Mouse (Mus musculus) layer of hippocampus, postnatal 10 days (tissue): ENCODE results near the gene Gm10961. TPM values are rescaled to one million over a fixed set of nuclear protein-coding genes. Genes with fewer than 3 reads are reported as not detected.
A peak's percentile ranks its signal among the peaks of the same experiment; 100 is the strongest.
"Not testable (repeated sequence)": the region's sequence is repeated elsewhere in the genome, so short reads cannot be mapped to it uniquely, and the experiment has no call there.

Source experiments
- DNase-seq, 2 experiments: peaks; one replicate each; pipeline ENCODE4 v3.0.0; 2021; ENCODE audit warnings: low spot score in 2 of 2
- total RNA-seq, 2 experiments: library from RNA; stranded (reverse); gene quantifications; 2 replicates each; pipeline ENCODE4 v1.2.3; 2021

Gm10961 gene
- total RNA-seq, 2 experiments from 2014 or later, result not detected

DNA sequence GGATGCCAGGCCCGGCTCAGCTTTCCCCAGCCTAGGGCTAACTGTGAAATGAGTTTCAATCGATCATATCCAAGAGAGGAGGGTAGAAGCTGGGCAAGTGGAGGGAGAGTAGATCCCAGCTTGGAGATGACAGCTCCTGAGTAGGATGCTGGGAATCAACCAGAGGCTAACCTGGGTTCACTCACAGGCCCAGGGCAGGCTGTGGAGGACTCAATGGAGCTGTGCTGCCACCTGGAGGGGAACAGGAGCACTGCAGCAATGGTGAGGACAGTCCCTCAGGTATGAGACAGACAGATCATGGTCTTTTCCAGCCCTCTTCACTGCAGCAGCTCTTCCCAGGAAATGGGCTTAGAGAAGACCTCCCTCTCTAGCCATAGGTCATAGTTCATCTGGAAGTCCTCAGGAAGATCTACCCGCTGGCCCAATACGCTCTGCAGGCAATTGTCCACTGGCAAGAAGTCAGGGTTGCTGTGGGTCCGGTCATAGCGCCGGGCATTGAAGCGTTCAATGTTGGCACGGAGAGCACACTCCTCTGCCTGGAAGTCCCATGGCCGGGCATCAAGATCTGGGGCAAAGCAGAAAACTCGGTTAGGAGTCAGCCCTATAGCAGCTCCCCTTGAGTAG is 18.1 kb upstream of the Gm10961 start:
- DNase-seq, result peak; percentile 81 to 85

DNA sequence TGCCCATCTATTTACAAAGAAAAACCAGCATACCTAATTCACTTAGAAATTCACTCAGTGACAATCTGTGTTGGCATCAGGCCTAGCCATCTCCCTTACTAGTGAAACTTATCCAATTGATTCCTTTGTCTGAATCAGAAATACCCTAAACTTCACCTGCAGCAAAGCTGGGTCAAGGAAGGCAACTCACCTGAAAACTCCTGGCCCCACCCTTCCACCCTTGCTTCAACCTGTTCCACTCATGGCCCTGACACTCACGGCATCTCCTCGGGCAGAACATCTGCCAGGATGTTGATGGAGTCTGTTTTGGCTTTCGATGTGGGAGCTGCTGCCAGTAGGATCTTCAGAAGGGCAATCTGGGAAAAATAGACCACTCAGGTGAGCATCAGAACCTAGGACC is 13.3 kb upstream of the Gm10961 start:
- peak in 1 of 2 experiments; percentile 2 for DNase-seq

DNA sequence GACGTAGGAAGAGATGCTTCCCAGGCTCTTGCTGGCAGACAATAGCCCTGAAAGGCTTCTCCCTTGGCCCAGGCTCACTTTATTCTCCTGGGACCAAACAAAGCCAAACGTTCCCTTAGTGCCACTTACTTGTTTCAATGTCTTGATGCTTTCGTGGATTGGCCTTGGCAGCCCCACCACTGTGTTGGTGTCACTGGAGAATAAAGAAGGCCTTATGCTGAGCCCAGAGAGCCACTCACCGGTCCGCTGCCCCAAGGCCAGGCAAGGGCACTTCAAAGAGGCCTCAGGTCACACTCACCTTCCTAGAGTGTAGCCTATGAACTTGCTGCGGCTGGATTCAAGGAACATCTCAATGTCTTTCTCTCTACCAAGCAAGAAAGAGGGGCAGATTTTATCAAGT is 11.2 kb upstream of the Gm10961 start:
- peak in 1 of 2 experiments; percentile 6 for DNase-seq

DNA sequence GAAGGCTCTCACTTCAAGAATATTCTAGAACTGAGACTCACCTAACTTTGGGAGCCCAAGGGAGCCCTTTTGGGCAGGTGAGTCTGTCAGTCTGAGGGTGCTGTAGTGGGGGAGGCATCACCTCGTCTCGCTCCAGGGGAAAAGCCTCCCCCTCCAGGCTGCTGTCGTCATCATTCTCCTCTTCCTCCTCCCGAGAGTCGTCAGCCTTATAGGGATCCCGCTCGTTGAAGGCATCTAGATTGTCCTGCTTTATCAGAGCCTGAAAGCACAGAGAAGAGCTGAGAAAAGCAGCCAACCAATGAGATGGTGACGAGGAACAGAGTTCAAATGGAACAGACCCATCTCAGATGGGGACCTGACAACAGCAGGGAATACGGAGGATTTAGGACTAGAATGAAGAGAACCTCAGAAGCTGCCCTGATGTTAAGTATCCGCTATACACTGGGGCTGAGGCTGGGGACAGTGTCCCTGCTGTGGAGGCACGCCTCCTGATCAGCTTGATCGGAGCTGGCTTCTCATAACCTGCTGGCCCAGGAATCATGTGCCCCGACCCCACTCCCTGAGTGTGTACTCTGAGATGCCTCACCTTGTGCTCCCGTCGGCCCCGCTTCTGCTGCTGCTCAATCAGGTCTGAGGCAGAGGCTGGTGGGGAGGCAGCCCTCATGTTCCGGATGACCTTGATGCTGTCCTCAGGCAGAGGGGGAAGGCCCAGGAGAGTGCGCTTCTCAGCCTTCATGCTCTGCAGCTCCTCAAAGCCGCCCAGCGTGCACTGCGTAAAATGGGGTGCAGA is 9.6 kb upstream of the Gm10961 start:
- peak in 1 of 2 experiments; percentile 9 for DNase-seq

DNA sequence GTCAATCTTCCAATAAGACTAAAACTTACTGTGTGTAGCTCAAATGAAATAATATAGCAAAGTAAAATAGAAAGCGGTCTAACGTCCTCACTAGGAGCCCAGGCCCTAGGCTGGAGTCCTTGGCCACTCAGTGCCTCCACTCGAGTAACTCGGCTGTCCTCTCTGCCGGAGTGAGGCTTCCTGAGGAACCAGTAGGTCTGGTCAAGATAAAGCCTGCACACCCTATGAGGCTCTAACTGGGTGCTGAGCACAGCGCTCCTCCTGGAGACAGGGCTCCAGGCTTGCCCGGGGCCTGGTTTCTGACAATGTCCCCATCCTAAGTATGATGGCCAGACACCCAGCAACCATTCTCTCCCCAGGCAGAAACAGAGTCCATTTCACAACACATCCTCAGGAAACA is 8.6 kb upstream of the Gm10961 start:
- peak in 1 of 2 experiments; percentile 6 for DNase-seq

DNA sequence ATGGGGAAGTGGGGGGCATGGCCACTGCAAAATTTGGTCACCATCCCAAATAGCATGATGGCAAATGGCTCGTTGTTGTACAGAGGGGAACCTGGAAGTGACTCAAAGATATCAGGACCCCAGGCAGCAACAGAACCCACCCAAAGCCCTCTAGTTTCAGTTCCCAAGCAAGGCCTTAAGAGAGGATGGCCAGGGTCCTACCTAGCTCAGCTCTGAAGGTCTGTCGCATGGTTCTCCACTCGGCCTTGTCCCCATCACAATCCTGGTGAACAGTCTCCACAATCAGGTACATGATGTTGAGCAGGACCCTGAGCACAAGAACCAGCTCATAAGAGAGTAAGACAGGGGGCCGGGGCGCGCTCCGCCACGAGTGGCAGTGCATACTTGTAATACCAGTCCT is 6.7 kb upstream of the Gm10961 start:
- peak in 1 of 2 experiments; percentile 4 for DNase-seq

DNA sequence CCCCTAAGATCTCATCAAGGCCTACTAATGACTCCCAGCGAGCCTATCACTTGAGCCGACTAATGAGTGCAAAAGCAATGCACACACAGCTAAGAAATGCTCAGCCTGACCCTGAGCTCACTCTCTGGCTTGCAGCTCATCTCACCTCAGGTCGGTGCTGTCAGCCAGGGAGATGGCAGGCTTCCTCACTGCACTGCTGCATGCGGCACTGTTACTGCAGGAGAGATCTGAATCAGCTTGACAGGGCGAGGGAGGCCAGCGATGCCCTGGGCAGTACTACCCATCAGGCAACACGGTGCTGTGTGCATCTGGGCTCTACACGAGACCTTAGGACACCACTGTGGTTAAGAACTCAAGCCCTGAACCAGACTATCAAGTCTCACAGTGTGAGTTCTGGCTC is 5.6 kb upstream of the Gm10961 start:
- no peak for DNase-seq

DNA sequence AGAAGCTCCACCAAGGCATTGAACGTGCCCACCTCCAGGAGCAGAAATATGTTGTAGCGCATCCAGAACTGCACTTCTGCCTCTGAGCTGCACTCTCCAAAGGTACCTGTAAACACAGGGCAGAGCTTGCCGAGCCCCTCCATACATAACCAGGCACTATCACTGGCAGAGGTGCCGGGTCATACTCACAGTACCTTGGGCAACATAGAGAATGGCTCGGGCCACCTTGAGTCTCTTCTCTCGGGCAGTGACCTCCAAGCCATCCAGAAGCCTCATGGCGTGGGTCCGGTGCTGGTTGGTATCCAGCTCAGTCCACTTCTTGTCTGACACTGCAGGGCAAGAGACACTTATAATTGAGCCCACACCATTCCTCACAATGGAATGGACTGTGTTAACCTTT is 4.4 kb upstream of the Gm10961 start:
- peak in 1 of 2 experiments; percentile 9 for DNase-seq

DNA sequence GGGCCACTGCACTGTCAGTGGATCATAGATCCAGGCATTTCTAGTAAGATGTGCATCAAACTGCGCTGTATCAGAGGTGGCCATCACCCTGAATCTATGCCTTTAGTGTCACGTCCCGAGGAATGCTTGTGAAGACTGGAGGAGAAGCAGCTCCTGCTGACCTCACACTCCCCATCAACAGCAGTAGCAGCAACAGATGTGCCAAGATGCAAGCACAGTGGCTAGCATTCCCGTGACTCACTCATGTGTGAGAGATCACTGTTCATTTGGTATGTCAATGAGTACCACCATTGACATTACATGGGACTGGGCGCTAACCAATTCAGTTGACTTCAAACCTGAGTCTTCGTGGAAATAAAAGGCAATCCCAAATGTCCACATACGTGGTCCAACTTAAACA is 3.5 kb upstream of the Gm10961 start:
- peak in 1 of 2 experiments; percentile 5 for DNase-seq

DNA sequence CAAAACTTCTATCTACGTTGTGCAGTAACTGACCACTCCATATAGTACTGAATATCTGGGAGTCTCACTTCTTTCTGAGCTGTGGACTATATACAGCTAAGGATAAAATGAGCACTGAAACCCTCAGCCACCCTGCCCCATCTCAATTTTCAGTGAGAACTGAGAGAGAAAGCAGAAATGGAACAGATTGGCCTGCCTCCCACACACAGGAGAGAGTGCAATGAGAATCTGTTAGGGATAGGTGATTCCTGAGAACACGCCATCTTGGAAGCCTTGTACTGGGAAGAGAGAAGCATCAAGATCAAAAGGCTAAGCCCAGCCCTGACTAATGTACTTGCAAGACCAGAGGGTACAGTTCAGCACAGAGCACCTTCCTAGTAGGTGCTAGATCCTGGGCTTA is 2.6 kb upstream of the Gm10961 start:
- DNase-seq, result peak in 1 of 2 experiments; percentile 29

DNA sequence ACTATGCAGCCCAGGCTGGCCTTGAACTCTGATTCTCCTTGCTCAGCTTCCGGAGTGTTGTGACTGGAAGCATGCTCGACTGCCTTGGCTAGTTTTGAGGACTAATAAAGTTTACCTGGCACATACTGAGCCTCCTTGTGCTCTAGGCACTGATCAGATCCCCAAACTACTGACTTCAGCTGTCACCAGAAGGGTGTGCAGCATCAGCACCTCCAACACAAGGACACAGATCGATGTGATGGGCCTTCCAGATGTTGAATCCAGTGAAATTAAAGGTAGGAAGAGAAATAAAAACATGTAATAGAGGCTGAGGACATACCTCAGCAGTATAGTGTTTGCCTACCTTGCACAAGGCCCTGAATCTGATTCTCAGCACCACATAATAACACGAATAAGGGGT is 1.7 kb upstream of the Gm10961 start:
- DNase-seq, result no peak

DNA sequence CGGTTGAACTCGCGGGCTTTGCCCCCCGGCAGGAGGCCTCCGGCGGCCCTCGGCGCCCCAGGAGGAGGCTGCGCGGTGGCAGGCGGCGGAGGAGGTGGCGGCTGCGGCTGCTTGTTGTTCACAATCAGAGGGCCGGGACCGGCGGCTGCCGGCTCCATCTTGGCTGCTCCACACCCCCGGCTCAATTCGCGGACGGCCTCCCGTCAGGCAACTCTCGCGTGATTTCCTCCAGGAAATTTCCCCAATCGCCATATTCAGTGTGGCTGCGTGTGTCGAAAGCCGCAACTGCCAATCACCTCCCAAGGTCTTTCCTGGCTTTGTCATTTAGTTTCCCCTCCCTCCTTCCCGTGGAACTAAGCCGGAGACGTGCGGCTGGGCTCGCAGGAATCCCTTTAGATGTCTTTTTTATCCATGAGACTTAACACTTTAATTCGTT is 419 bp downstream of the Gm10961 start, which contains the start of gene Strip1:
Strip1 (minus strand) TSS at position 172 of the 436 bp plus-strand sequence.
- DNase-seq, result peak; percentile 90 to 95

DNA sequence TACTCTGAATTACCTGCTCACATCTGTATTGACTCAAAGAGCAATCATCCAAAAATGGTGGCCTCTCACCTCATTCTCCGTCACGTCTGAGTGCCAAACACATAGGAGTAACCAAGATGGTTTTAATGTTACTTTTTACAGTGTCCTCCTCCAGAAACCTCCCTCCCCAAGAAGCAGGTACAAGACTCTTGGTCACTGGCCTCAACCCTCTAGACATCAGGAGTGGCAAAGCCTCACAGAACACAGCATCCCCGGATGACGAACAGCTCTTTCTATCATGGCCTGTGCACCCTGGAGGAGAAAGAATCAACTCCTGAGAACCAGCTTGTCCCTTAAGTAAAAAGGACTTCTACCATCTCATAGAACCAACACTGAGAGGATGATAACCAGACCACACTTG is 1.7 kb downstream of the Gm10961 start:
- DNase-seq, result peak in 1 of 2 experiments; percentile 9

DNA sequence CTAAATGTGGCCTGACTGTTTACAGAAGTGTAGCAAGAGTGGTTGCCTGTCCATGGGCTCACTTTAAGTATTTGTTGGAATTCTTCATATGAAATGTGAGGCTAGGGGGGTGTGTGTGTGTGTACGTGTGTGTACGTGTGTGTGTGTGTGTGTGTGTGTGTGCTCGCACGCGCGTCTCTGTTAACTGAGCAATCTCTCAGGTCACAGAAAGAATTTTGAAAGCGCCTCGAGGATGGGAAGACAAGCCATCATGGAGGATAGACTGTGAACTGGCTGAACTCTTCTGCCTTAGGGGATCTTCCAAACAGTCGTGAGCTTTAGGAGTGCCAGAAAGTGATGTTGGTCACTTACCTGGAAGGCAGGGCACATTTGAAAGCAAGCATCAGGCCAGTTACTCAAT is 2.8 kb downstream of the Gm10961 start:
- DNase-seq, result no peak

DNA sequence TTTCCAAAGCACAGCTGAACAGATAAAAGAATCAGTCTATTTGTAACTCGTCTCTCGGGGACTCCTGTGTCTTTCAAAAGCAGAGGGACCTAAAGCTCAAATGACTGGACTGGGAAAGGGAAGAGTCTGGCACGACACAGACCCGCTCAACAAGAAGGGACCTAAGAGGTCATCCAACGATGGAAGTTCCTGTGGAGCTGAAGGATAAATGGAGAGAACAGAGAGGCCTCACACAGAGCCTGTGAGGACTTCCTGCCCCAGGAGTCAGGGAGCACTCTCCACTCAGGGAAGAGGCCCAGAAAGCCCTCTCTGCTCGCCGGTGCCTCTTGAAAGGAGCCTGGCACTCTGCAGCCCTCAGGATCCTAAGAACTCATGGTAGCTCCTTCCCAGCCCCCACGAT is 4.7 kb downstream of the Gm10961 start:
- DNase-seq, result no peak

DNA sequence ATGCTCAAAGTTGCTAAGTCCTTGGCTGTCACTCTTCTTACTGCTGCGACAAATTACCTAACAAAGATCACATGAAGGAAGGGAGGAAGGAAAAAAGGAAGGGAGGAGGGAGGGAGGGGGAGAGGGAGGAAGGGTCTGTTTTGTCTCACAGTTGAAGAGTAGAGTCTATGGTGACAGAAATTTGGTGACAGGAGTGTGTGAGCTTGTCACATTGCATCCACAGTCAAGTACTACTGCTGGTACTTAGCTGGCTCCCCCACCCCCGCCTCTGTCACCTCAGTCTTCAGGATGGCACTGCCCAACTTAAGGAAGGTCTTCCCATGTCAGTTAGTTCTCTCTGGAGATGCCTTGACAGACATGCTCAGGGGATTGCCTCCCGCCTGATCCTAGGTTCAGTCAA is 5.1 kb downstream of the Gm10961 start:
- no peak for DNase-seq

DNA sequence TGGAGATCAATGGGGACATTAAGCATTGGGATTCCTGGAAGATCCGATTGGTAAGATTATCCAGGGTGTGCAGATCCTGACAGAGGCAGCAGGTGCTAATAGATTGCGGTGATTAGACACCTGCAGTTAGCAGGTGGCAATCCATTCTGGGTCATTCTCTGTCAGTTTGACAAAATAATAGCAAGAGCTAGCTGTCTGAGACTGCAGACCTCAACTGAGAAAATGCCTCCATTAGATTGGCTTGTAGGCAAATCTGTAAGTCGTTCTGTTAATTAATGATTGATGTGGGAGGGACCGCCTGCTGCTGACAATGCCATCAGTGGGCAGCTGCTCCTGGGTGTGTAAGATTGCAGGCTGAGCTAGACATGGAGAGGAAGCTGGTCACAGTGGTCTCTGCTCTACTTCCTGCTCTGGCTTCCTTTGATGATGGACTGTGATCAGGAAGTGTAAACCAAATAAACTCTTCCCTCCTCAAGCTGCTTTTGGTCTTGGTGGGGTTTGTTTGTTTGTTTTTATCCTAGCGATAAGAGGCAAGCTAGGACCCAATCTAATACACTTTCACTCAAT is 6.6 kb downstream of the Gm10961 start:
- DNase-seq, result no peak

DNA sequence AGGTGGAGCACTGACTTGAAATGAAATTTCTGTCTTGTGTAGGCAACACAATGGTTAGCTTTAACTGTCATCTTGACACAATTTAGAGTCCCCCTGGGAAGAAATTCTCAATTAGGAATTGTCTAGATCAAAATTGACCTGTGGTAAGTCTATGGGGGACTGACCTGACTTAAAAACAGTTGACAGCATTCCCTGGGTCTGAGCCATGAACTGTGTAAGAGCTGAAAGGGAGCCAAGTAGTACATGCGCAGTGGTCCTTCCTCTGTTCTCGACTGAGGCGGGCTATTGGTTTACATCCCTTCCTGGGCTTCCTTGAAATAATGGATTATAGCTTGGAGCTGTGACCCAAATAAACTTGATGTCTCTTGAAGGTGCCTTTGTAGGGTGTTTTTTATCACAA is 15.8 kb downstream of the Gm10961 start:
- DNase-seq, result no peak

DNA sequence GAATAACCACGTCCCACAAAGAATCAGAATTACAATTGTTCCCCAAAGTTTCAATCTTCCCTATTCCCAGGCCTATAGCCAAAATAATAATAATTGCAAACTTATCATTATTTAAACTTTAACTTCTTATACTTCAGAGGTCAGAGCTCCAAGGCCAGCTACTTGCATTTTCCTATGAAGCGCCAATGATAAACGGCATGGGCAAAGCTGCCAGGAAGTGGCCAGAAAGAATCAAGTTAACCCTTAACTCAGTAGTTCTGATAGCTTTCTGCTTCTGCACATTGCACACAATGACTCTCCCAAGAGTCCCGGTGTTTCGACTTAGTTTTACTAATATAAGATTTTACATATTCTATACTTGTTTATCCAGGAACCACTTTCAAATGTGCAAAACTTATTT is 19.2 kb downstream of the Gm10961 start:
- DNase-seq, result not testable (repeated sequence)

DNA sequence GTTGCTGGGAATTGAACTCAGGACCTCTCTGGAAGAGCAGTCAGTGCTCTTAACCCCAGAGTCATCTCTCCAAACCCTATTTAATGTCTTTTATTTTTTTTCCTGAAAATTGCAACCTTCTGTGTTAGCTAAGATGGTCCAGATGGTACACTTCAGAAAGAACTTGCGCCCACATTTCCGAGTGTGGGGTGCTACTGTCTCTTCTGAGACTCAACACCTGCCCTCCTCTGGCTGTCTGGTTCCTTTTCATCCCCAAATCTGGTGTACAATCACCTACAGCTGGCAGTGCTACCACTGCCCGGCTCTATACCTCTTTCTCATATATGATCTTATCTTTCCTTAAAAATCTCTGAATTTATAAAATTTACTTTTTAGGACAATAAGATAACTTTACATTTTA is 21.8 kb downstream of the Gm10961 start:
- DNase-seq, result no peak

DNA sequence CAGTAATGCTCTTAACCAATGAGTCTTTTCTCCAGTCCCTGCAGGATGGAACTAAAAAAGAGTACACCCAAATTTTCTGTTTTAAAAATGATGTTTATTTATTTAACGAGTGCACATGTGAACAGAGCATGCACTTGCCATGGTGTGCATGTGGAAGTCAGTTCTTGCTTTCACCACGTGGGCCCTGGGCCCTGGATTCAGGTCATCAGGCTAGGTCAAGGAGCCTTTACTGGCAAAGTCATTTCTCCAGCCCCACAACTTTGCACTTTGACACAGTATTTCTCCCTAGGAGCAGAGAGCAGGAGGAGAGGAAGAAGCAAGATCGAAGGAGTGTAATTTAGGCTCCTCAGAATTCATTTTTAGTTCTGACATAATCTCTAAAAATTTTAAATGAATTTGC is 23.7 kb downstream of the Gm10961 start:
- no peak for DNase-seq

DNA sequence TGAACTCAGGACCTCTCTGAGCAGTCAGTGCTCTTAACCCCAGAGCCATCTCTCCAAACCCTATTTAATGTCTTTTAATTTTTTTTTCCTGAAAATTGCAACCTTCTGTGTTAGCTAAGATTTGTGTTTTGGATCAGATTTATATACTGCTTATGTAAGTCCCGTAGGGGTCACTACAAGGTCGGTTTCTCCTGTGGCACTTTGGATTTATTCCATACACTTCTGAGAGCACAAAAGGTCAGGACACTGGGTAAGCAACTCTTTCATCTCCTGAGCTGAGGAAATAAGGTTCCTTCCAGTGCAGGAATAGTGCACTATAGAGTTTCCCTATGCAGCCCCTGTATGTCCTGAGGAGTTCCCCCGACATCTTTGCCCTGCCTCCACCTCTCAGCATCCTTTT is 24.4 kb downstream of the Gm10961 start:
- DNase-seq, result no peak
